22 mouse cellular contexts compared by ENCODE assay signal in genomic region chr11:5797928-5798327, GRCm38 (mm10). TPM values are rescaled to one million over a fixed set of nuclear protein-coding genes. Genes with fewer than 3 reads are reported as not detected.
"Had no signal": no experiment of that assay in that cellular context is flagged by ENCODE, and none has a peak within 500 bp of the region (broad histone marks: within the 10 kb centered on the region; RNA-seq: fewer than 3 reads in every experiment).

No protein-coding gene starts in this region.

- H3K4me3 ChIP-seq: limb, embryonic 12.5 days; limb, embryonic 15.5 days; midbrain, embryonic 12.5 days; midbrain, embryonic 15.5 days; neural tube, embryonic 12.5 days; neural tube, embryonic 15.5 days had no signal

- ATAC-seq: liver, postnatal 0 days; lung, postnatal 0 days; midbrain, embryonic 15.5 days had no signal

- DNase-seq: kidney, adult 2 months; left cerebral cortex, postnatal 4 days; liver, postnatal 0 days; lung, embryonic 14.5 days; right cerebral cortex, adult 18-20 months; right cerebral cortex, postnatal 14 days; right cerebral cortex, postnatal 4 days; thymus, adult 2 months; thymus, postnatal 14 days; thymus, postnatal 4 days had no signal

- H3K9ac ChIP-seq: limb, embryonic 12.5 days; limb, embryonic 15.5 days; liver, embryonic 14.5 days; liver, postnatal 0 days; lung, embryonic 14.5 days; midbrain, embryonic 12.5 days; midbrain, embryonic 15.5 days; neural tube, embryonic 12.5 days; neural tube, embryonic 15.5 days had no signal

- H3K27ac ChIP-seq: limb, embryonic 12.5 days; limb, embryonic 15.5 days; liver, embryonic 14.5 days; macrophage; midbrain, embryonic 12.5 days; midbrain, embryonic 15.5 days; neural tube, embryonic 12.5 days; neural tube, embryonic 15.5 days; stomach, postnatal 0 days had no signal

- H3K27me3 ChIP-seq: limb, embryonic 12.5 days; limb, embryonic 15.5 days; midbrain, embryonic 12.5 days; midbrain, embryonic 15.5 days; neural tube, embryonic 12.5 days; neural tube, embryonic 15.5 days had no signal

- H3K9me3 ChIP-seq: limb, embryonic 12.5 days; limb, embryonic 15.5 days; midbrain, embryonic 12.5 days; midbrain, embryonic 15.5 days; neural tube, embryonic 12.5 days; neural tube, embryonic 15.5 days had no signal

- H3K4me1 ChIP-seq: midbrain, embryonic 12.5 days; midbrain, embryonic 15.5 days; neural tube, embryonic 12.5 days; neural tube, embryonic 15.5 days had no signal

- H3K4me2 ChIP-seq: limb, embryonic 12.5 days; limb, embryonic 15.5 days; liver, embryonic 11.5 days; lung, embryonic 14.5 days; midbrain, embryonic 12.5 days; midbrain, embryonic 15.5 days; neural tube, embryonic 12.5 days; neural tube, embryonic 15.5 days had no signal

RNA-seq across cellular contexts. Expression of gene Pgam2, which starts 5.6 kb away (rescaled TPM):
- total RNA-seq: megakaryocyte, adult 5-6 weeks had no signal
- polyA plus RNA-seq: macrophage had no signal
